Mouse (Mus musculus) hindbrain, embryonic 14.5 days (tissue): ENCODE measurements around the gene Gimap8. TPM values are rescaled to one million over a fixed set of nuclear protein-coding genes. Genes with fewer than 3 reads are reported as not detected.

Experiments used
- ATAC-seq: fragments of 200-750 bp; cut with Nextera tagmentation; 2 replicates; pipeline ENCODE4 v1.8.0; 2017; ENCODE audit warnings: moderate number of reproducible peaks, mild to moderate bottlenecking, moderate TSS enrichment, moderate library complexity; ENCODE audit not compliant: low FRiP score
- DNase-seq: peaks from one replicate; pipeline ENCODE4 v3.0.0-alpha.2; 2015; ENCODE audit warnings: low spot score
- H3K27ac ChIP-seq: fragments of 300-500 bp; sonication (generic); 2 replicates; pipeline ENCODE4 v1.5.1; 2014; ENCODE audit warnings: mild to moderate bottlenecking, moderate library complexity
- H3K27me3 ChIP-seq: fragments of 300-500 bp; sonication (generic); 2 replicates; pipeline ENCODE4 v1.6.1; 2014; ENCODE audit warnings: mild to moderate bottlenecking, low read length, mixed read lengths; ENCODE audit not compliant: control insufficient read depth, insufficient read depth
- H3K36me3 ChIP-seq: fragments of 300-500 bp; sonication (generic); replicated peaks from 2 replicates; pipeline ENCODE4 v1.6.1; 2014; ENCODE audit not compliant: control insufficient read depth, insufficient read depth
- H3K4me1 ChIP-seq: fragments of 300-500 bp; sonication (generic); replicated peaks from 2 replicates; pipeline ENCODE4 v1.6.1; 2014; ENCODE audit warnings: antibody characterized with exemption, low read length, mixed read lengths; ENCODE audit not compliant: control insufficient read depth, insufficient read depth
- H3K4me2 ChIP-seq: fragments of 300-500 bp; sonication (generic); replicated peaks from 2 replicates; pipeline ENCODE4 v1.6.1; 2014; ENCODE audit warnings: mild to moderate bottlenecking, moderate library complexity
- H3K4me3 ChIP-seq: fragments of 300-500 bp; sonication (generic); replicated peaks from 2 replicates; pipeline ENCODE4 v1.5.1; 2014; ENCODE audit warnings: mild to moderate bottlenecking, low read length
- H3K9ac ChIP-seq: fragments of 300-500 bp; sonication (generic); 2 replicates; pipeline ENCODE4 v1.6.1; 2014
- H3K9me3 ChIP-seq: fragments of 300-500 bp; sonication (generic); 2 replicates; pipeline ENCODE4 v1.6.1; 2016; ENCODE audit warnings: low read length; ENCODE audit not compliant: control insufficient read depth
- WGBS: fragments of 180-500 bp; shearing (Covaris S2); extraction: QIAGEN DNeasy Blood & Tissue Kit; methylation state at CpG from one replicate; pipeline ENCODE4 v1.1.7; 2014; 5-methylcytosine and 5-hydroxymethylcytosine counted together
- polyA plus RNA-seq: library from polyadenylated mRNA; unstranded; fragments of >200 nt; fragmentation: Nextera tagmentation; extraction: Ambion mirVana; gene quantifications from 2 replicates; pipeline ENCODE4 v1.2.1, GENCODE M21; 2014

Gimap8 gene
- 0.12 and 0.16 TPM in 2 replicates for polyA plus RNA-seq

DNA sequence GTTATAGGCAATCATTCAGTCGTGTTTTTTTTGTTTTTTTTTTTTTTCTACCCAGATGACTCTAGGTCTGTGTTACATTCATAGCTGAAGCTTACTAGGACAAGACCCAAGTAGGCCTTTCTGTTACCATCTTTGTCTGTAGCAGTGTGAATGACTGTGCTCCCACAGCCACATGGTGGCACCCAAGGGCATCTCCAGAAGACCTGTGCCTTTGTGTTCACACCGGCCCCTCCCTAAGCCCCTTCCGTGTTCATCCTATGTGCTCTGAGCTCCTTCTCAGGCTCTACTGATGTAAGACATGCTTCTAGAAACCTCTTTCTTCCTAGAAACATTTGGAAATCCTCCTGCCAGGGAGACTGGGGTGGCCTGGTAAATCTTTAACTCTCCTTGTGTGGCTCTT, at the start of gene Gimap8:
Gene Gimap8 (plus strand): TSS at position 240 of the 400 bp plus-strand sequence.
- Histone ChIP-seq H3K4me1 (no peaks in the 10 kb centered on the region), H3K9ac (no peak within 1 kb of the TSS), H3K36me3 (no peaks in the 10 kb centered on the region), H3K4me2 (no peak within 1 kb of the TSS), H3K4me3 (no peak within 1 kb of the TSS), H3K9me3 (no peaks in the 10 kb centered on the region), H3K27ac (no peak within 1 kb of the TSS), H3K27me3 (no peaks in the 10 kb centered on the region)
- no peak for DNase-seq
- no peak for ATAC-seq
- WGBS: 47% methylated on average over 3 of the region's 3 CpGs

GRCm38 (mm10) chr6:48600594-48600993, 46.4 kb upstream of the Gimap8 start:
- WGBS: 93% methylated on average over 1 of the region's 1 CpGs
- no peak for DNase-seq
- no peak for ATAC-seq
- H3K9ac ChIP-seq: no peak overlapping the region
- no peaks in the 10 kb centered on the region for H3K27me3 ChIP-seq
- H3K36me3 ChIP-seq: peaks cover 46% of the 10 kb centered on the region
- H3K4me1 ChIP-seq: peaks cover 13% of the 10 kb centered on the region
- peaks cover 25% of the 10 kb centered on the region for H3K9me3 ChIP-seq
- peak overlapping the region; percentile 95 for H3K27ac ChIP-seq
- H3K4me2 ChIP-seq: no peak overlapping the region
- no peak overlapping the region for H3K4me3 ChIP-seq

DNA sequence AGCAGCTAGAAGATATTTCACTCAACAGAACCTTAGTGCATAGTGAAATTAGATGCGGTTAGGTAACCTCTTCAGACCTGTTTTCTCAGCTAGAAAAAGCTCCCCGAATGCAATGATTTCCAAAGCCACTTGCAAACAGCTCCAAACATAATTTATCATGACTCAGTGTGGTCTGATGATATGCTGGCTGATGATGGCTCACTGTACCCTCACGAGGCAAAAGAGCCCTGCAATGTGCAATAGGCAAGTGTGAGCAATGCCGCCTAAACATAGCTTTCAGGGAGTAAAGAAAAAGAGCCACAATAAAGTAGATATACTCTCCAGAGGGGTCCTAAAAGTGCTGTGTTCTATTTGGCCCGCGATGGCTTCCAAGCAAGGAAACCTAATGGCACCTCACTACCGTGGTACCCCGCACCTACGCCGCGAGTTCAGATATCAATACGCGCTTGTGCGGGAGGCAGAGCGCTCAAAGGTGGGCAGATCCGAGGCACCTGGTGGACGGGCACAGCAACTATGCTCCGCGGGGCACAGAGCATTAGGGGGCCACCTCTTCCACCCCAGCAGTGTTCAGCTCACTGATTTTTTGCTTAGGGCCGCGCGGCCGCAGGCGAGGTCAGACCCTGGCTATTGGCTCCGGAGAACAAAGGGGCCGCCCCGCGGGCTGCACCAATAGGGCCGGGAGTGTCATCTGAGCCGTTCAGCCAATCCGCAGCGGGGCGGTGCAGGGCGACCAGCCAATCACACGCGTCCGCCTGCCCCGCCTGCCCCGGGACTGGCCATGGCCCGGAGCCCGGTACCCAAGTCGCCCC, 45.6 kb upstream of the Gimap8 start, which contains the start of gene Zfp775:
Gene Zfp775 (plus strand): TSS at position 793 of the 809 bp plus-strand sequence.
- Histone ChIP-seq H3K9me3 (peaks cover 19% of the 10 kb centered on the region), H3K9ac (peak within 1 kb of the TSS; percentile 85), H3K4me1 (peaks cover 13% of the 10 kb centered on the region), H3K27me3 (no peaks in the 10 kb centered on the region), H3K27ac (peak within 1 kb of the TSS; percentile 95), H3K4me2 (peak within 1 kb of the TSS; percentile 72), H3K4me3 (peak within 1 kb of the TSS; percentile 47), H3K36me3 (peaks cover 38% of the 10 kb centered on the region)
- 5% methylated on average over 42 of the region's 42 CpGs for WGBS
- ATAC-seq (peak; percentile 99), DNase-seq (peak; percentile 92)

DNA sequence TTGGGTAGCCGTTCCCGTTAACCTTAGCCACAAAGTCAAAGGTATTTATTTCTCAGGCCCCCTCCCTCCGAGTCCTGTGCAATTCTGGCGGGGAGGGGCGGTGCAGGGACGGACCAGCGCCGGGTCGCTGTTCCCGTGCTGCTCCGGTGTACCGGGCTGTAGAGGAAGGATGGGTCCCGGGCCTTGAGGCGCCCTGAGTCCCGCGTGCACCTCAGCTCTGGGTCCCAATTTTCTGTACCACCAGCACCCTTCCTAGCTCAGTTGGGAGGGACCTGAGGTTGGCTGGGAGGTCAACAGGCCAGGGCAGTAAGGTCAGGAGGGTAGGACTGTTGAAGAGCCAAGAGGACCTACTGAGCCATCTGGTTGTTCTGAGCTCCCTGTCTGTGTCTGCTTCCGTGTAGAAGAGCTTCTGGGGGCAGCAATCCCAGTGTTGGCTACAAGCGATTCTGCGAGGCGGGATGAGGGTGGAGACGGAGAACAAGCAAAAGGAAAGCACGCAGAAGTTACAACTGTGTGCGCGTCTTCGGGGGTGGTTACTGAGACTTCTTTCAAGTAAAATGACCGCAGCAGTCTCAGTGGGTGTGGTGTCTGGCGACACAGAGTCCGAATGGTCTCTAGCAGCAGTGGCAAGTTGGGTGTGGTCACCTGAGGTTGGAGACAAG, 44.8 kb upstream of the Gimap8 start:
- peak; percentile 48 for DNase-seq
- Histone ChIP-seq H3K9ac (peak overlapping the region; percentile 85), H3K4me1 (peaks cover 13% of the 10 kb centered on the region), H3K27ac (peak overlapping the region; percentile 95), H3K4me3 (peak overlapping the region; percentile 47), H3K4me2 (peak overlapping the region; percentile 72), H3K36me3 (peaks cover 31% of the 10 kb centered on the region), H3K27me3 (no peaks in the 10 kb centered on the region), H3K9me3 (peaks cover 12% of the 10 kb centered on the region)
- ATAC-seq: peak; percentile 83
- under 1% methylated on average over 28 of the region's 28 CpGs for WGBS

- DNase-seq: no peak
- no peak overlapping the region for H3K4me3 ChIP-seq
- H3K4me1 ChIP-seq: peaks cover 2% of the 10 kb centered on the region
- H3K27ac ChIP-seq: no peak overlapping the region
- no peaks in the 10 kb centered on the region for H3K9me3 ChIP-seq
- H3K27me3 ChIP-seq: no peaks in the 10 kb centered on the region
- H3K36me3 ChIP-seq: peaks cover 2% of the 10 kb centered on the region
- whole genome bisulfite sequencing: 72% methylated on average over 2 of the region's 2 CpGs
- H3K4me2 ChIP-seq: no peak overlapping the region
- ATAC-seq: no peak
- no peak overlapping the region for H3K9ac ChIP-seq
These were observed 38.9 kb upstream of the Gimap8 start for GRCm38 (mm10) chr6:48608124-48608523.

- WGBS: 44% methylated on average over 7 of the region's 7 CpGs
- H3K4me1 ChIP-seq: no peaks in the 10 kb centered on the region
- DNase-seq: no peak
- no peak overlapping the region for H3K4me3 ChIP-seq
- no peaks in the 10 kb centered on the region for H3K27me3 ChIP-seq
- H3K4me2 ChIP-seq: no peak overlapping the region
- no peaks in the 10 kb centered on the region for H3K9me3 ChIP-seq
- H3K27ac ChIP-seq: no peak overlapping the region
- H3K36me3 ChIP-seq: peaks cover 15% of the 10 kb centered on the region
- no peak overlapping the region for H3K9ac ChIP-seq
- ATAC-seq: no peak
These were observed 37.5 kb upstream of the Gimap8 start for GRCm38 (mm10) chr6:48609512-48609911.

DNA sequence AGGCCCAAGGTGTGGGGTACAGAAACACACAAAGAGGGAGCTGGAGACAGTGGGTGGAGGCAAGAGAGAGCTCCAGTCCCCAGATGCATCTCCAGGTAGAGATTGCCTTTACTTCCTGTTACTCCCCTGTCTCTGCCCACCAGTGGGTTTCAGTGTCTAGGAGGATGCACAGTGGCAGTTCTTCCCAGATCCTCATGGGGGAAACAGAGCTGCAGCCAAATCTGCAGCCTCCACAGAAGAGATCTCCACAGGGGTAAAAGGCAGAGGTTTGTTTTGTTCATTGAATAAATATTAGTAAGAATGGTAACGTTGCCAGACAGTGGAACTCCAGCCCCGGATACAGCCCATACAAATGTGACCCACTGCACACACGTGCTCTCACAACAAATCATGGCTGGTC, 36.4 kb upstream of the Gimap8 start:
- WGBS: 74% methylated on average over 3 of the region's 3 CpGs
- Histone ChIP-seq H3K4me3 (no peak overlapping the region), H3K9me3 (no peaks in the 10 kb centered on the region), H3K4me2 (no peak overlapping the region), H3K9ac (no peak overlapping the region), H3K27me3 (no peaks in the 10 kb centered on the region), H3K4me1 (no peaks in the 10 kb centered on the region), H3K27ac (no peak overlapping the region), H3K36me3 (peaks cover 15% of the 10 kb centered on the region)
- DNase-seq: no peak
- ATAC-seq: no peak

DNA sequence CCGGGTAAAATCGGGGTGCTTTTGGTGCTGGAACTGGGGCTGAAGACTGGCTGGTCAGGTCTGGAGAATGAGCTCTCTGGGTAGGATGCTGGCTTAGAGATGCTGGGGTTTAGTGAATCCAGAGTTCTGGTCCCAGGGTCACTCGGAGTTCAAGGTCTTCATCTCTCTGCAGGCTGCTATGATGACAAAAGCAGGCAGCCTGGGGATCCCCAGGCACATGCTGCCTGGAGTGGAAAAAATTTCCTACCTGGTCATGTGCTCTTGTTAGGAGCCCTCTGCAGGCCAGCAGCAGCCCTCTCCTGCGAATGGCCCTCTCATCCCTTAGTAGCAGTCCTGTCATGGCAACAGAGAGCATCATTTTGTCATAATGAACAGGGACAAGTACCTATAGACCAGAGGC, 33.6 kb upstream of the Gimap8 start:
- 95% methylated on average over 4 of the region's 4 CpGs for WGBS
- Histone ChIP-seq H3K36me3 (peaks cover 19% of the 10 kb centered on the region), H3K9me3 (no peaks in the 10 kb centered on the region), H3K9ac (no peak overlapping the region), H3K27me3 (no peaks in the 10 kb centered on the region), H3K27ac (no peak overlapping the region), H3K4me3 (no peak overlapping the region), H3K4me1 (no peaks in the 10 kb centered on the region), H3K4me2 (no peak overlapping the region)
- ATAC-seq (no peak), DNase-seq (no peak)

GRCm38 (mm10) chr6:48614756-48615155, 32.3 kb upstream of the Gimap8 start:
- WGBS: 93% methylated on average over 5 of the region's 5 CpGs

More at GRCm38 (mm10) chr6:48614756-48615155, 32.3 kb upstream of the Gimap8 start:
- H3K4me3 ChIP-seq: no peak overlapping the region
- no peaks in the 10 kb centered on the region for H3K27me3 ChIP-seq
- H3K27ac ChIP-seq: no peak overlapping the region
- DNase-seq (no peak), ATAC-seq (no peak)
- no peaks in the 10 kb centered on the region for H3K9me3 ChIP-seq
- no peak overlapping the region for H3K9ac ChIP-seq
- H3K4me1 ChIP-seq: no peaks in the 10 kb centered on the region
- no peak overlapping the region for H3K4me2 ChIP-seq
- H3K36me3 ChIP-seq: peaks cover 29% of the 10 kb centered on the region
